Mouse (Mus musculus) liver, embryonic 14.5 days (tissue): ENCODE measurements around the gene Efna5. TPM values are rescaled to one million over a fixed set of nuclear protein-coding genes. Genes with fewer than 3 reads are reported as not detected.

Source experiments
- ATAC-seq: fragments of 200-750 bp; cut with Nextera tagmentation; 2 replicates; pipeline ENCODE4 v1.8.0; 2017; ENCODE audit warnings: moderate number of reproducible peaks, mild to moderate bottlenecking, moderate library complexity; ENCODE audit not compliant: insufficient read depth
- DNase-seq, 3 experiments: peaks; one replicate each; pipeline ENCODE4 v3.0.0-alpha.2; 2012 to 2013; ENCODE audit warnings: low read depth in 3 of 3, low spot score in 3 of 3
- H3K27ac ChIP-seq: fragments of 300-500 bp; sonication (generic); 2 replicates; pipeline ENCODE4 v1.5.1; 2014; ENCODE audit warnings: moderate library complexity, mild to moderate bottlenecking, control low read depth, inconsistent platforms
- H3K27me3 ChIP-seq: fragments of 300-500 bp; sonication (generic); 2 replicates; pipeline ENCODE4 v1.6.1; 2014; ENCODE audit warnings: mild to moderate bottlenecking, low read length, moderate library complexity; ENCODE audit not compliant: control insufficient read depth, insufficient read depth
- H3K36me3 ChIP-seq: fragments of 300-500 bp; sonication (generic); replicated peaks from 2 replicates; pipeline ENCODE4 v1.6.1; 2014; ENCODE audit warnings: low read depth; ENCODE audit not compliant: control insufficient read depth, insufficient read depth
- H3K4me1 ChIP-seq, 2 experiments: fragments of 200-500 bp in 1 of 2; fragments of 300-500 bp in 1 of 2; sonication (generic) in 1 of 2; replicated peaks; 2 replicates each; pipeline ENCODE4 v1.6.1; 2012 to 2014; ENCODE audit warnings: antibody characterized with exemption in 1 of 2, inconsistent platforms in 1 of 2, low read length in 1 of 2; ENCODE audit not compliant: control insufficient read depth in 2 of 2, insufficient read depth in 2 of 2
- H3K4me2 ChIP-seq: fragments of 300-500 bp; sonication (generic); 2 replicates; pipeline ENCODE4 v1.6.1; 2014; ENCODE audit warnings: low read depth, mild to moderate bottlenecking, control low read depth, moderate library complexity
- H3K4me3 ChIP-seq, 2 experiments: fragments of 200-500 bp in 1 of 2; fragments of 300-500 bp in 1 of 2; sonication (generic) in 1 of 2; 2 replicates each; pipeline ENCODE4 v1.5.1; 2012 to 2014; ENCODE audit warnings: low read depth in 2 of 2, low read length in 2 of 2, mild to moderate bottlenecking in 2 of 2, control low read depth in 1 of 2, inconsistent platforms in 1 of 2, moderate library complexity in 1 of 2; ENCODE audit not compliant: insufficient read depth in 1 of 2
- H3K9ac ChIP-seq: fragments of 300-500 bp; sonication (generic); replicated peaks from 2 replicates; pipeline ENCODE4 v1.6.1; 2014; ENCODE audit warnings: mild to moderate bottlenecking, control low read depth, moderate library complexity
- H3K9me3 ChIP-seq: fragments of 300-500 bp; sonication (generic); 2 replicates; pipeline ENCODE4 v1.6.1; 2016; ENCODE audit warnings: low read length, mixed read lengths; ENCODE audit not compliant: control insufficient read depth
- CTCF ChIP-seq: IDR thresholded peaks from 2 replicates; pipeline ENCODE4 v1.5.1; 2016; ENCODE audit warnings: antibody characterized with exemption, low read depth, control low read depth
- EP300 ChIP-seq: IDR thresholded peaks from 2 replicates; pipeline ENCODE4 v1.6.1; 2016; ENCODE audit warnings: antibody characterized with exemption, low read depth
- WGBS: fragments of 180-500 bp; shearing (Covaris S2); extraction: QIAGEN DNeasy Blood & Tissue Kit; methylation state at CpG from one replicate; pipeline ENCODE4 v1.1.7; 2014; ENCODE audit not compliant: insufficient replicate concordance; 5-methylcytosine and 5-hydroxymethylcytosine counted together
- polyA plus RNA-seq, 2 experiments: library from polyadenylated mRNA; depleted of rRNA in 1 of 2; stranded (reverse) in 1 of 2; unstranded in 1 of 2; fragments of >200 nt; fragmentation: Nextera tagmentation in 1 of 2; extraction: Ambion mirVana in 1 of 2; gene quantifications; 2 replicates each; pipeline versions ENCODE4 v1.2.1 to v1.2.3; 2012 to 2014

The Efna5 gene
- polyA plus RNA-seq, 2 experiments: 0.40 to 1.6 TPM

GRCm38 (mm10) chr17:62622481-62622880, 258.6 kb downstream of the Efna5 start:
- TF ChIP-seq CTCF (no peak), EP300 (no peak)
- H3K27me3 ChIP-seq: no peaks in the 10 kb centered on the region
- H3K9me3 ChIP-seq: no peaks in the 10 kb centered on the region
- no peak overlapping the region for H3K9ac ChIP-seq
- no peak overlapping the region for H3K4me3 ChIP-seq
- no peak for ATAC-seq
- no peaks in the 10 kb centered on the region for H3K36me3 ChIP-seq
- H3K4me1 ChIP-seq: no peaks in the 10 kb centered on the region
- no peak overlapping the region for H3K4me2 ChIP-seq
- no peak for DNase-seq
- no peak overlapping the region for H3K27ac ChIP-seq
- 65% methylated on average over 4 of the region's 4 CpGs for WGBS

GRCm38 (mm10) chr17:62615159-62615558, 266.0 kb downstream of the Efna5 start:
- Histone ChIP-seq H3K9me3 (no peaks in the 10 kb centered on the region), H3K9ac (no peak overlapping the region), H3K27ac (no peak overlapping the region), H3K36me3 (no peaks in the 10 kb centered on the region), H3K4me1 (no peaks in the 10 kb centered on the region), H3K4me2 (no peak overlapping the region), H3K4me3 (no peak overlapping the region), H3K27me3 (no peaks in the 10 kb centered on the region)
- no peak for ATAC-seq
- 43% methylated on average over 6 of the region's 6 CpGs for WGBS
- DNase-seq: no peak
- TF ChIP-seq EP300 (no peak), CTCF (no peak)

- ATAC-seq: no peak
- no peak overlapping the region for H3K9ac ChIP-seq
- no peak for DNase-seq
- H3K9me3 ChIP-seq: no peaks in the 10 kb centered on the region
- no peaks in the 10 kb centered on the region for H3K27me3 ChIP-seq
- TF ChIP-seq CTCF (no peak), EP300 (no peak)
- H3K36me3 ChIP-seq: no peaks in the 10 kb centered on the region
- H3K27ac ChIP-seq: no peak overlapping the region
- H3K4me3 ChIP-seq: no peak overlapping the region
- H3K4me2 ChIP-seq: no peak overlapping the region
- 55% methylated on average over 6 of the region's 6 CpGs for WGBS
- no peaks in the 10 kb centered on the region for H3K4me1 ChIP-seq
Measured at GRCm38 (mm10) chr17:62614708-62615107, 266.4 kb downstream of the Efna5 start.

- H3K4me1 ChIP-seq: no peaks in the 10 kb centered on the region
- no peak overlapping the region for H3K4me2 ChIP-seq
- H3K9me3 ChIP-seq: no peaks in the 10 kb centered on the region
- TF ChIP-seq EP300 (no peak), CTCF (no peak)
- no peak overlapping the region for H3K27ac ChIP-seq
- no peak overlapping the region for H3K9ac ChIP-seq
- DNase-seq (no peak), ATAC-seq (no peak)
- H3K4me3 ChIP-seq: no peak overlapping the region
- H3K36me3 ChIP-seq: no peaks in the 10 kb centered on the region
- WGBS: 68% methylated on average over 8 of the region's 8 CpGs
- no peaks in the 10 kb centered on the region for H3K27me3 ChIP-seq
Measured at GRCm38 (mm10) chr17:62614237-62614636, 266.9 kb downstream of the Efna5 start.

GRCm38 (mm10) chr17:62613232-62613631, 267.9 kb downstream of the Efna5 start:
- no peak for DNase-seq
- WGBS: 68% methylated on average over 11 of the region's 11 CpGs
- TF ChIP-seq CTCF (no peak), EP300 (no peak)

GRCm38 (mm10) chr17:62608145-62608544, 273.0 kb downstream of the Efna5 start:
- Histone ChIP-seq H3K4me2 (no peak overlapping the region), H3K36me3 (no peaks in the 10 kb centered on the region), H3K27ac (no peak overlapping the region), H3K27me3 (no peaks in the 10 kb centered on the region), H3K4me1 (no peaks in the 10 kb centered on the region), H3K9ac (no peak overlapping the region), H3K9me3 (no peaks in the 10 kb centered on the region), H3K4me3 (no peak overlapping the region)
- TF ChIP-seq CTCF (no peak), EP300 (no peak)
- DNase-seq (no peak), ATAC-seq (no peak)
- 64% methylated on average over 8 of the region's 8 CpGs for WGBS

More at GRCm38 (mm10) chr17:62613232-62613631, 267.9 kb downstream of the Efna5 start:
- Histone ChIP-seq H3K4me2 (no peak overlapping the region), H3K4me1 (no peaks in the 10 kb centered on the region), H3K27me3 (no peaks in the 10 kb centered on the region), H3K4me3 (no peak overlapping the region), H3K27ac (no peak overlapping the region), H3K36me3 (no peaks in the 10 kb centered on the region), H3K9me3 (no peaks in the 10 kb centered on the region), H3K9ac (no peak overlapping the region)
- ATAC-seq: no peak
